Mouse (Mus musculus) megakaryocyte, embryonic 14.5 days (primary cell): ENCODE results near the gene Gorab.

Experiments
- FLI1 ChIP-seq: IDR thresholded peaks from 2 replicates; pipeline ENCODE4 v1.6.1; 2012; ENCODE audit warnings: low read length, inconsistent platforms, mixed read lengths
- GATA1 ChIP-seq: IDR thresholded peaks from 3 replicates; pipeline ENCODE4 v1.6.1; 2012; ENCODE audit warnings: mixed read lengths, low read length, inconsistent platforms, borderline replicate concordance

DNA sequence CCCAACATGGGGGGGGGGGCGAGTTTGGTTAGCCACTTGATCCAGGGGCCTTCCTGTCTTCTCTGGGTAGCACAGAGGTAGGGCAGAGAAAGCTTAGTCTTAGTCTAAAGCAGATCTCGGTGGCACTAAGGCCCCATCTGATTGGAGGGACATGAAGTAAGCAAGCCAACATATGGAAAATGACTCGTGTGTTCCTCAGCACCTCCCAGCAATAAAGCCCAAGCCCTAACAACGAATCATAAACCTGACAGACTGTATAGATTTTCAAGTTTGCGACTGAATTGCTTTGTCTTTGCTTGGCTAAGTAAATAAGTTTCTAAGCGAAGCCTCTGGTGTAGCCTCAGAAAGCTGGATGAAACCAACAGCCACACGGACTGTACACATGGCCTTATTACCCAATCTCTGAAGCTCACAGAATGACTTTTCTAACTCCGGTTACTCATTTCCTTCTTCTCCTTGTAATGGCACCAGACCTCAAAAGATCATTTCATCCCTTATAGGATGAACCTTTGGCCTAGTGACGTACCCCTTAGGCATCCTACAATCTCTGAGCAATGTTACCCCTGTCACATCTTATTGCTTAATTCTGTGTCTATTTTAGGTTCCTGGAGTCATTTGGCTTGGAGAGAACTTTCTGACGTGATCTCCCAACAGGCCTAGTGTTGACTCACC, 21.3 kb downstream of the Gorab start:
- TF ChIP-seq GATA1 (no peak), FLI1 (no peak)
